Mouse (Mus musculus): ENCODE data around the gene Smad6.

Gene Smad6

GRCm38 (mm10) chr9:63909618-63910017 lies 112.2 kb downstream of the Smad6 start:
- peak; percentile 78 to 89 for DNase-seq

GRCm38 (mm10) chr9:63904543-63904942 lies 117.3 kb downstream of the Smad6 start:
- no peak for DNase-seq
